11 mouse cellular contexts compared by ENCODE assay signal in genomic region chr11:70280441-70280840, GRCm38 (mm10). TPM values are rescaled to one million over a fixed set of nuclear protein-coding genes. Genes with fewer than 3 reads are reported as not detected.
DNase-seq lines count a peak whose midpoint lies in the region; ATAC-seq lines count a peak whose summit lies in the region.
"Had no signal": no experiment of that assay in that cellular context is flagged by ENCODE, and none has a peak within 500 bp of the region (broad histone marks: within the 10 kb centered on the region; RNA-seq: fewer than 3 reads in every experiment).

No protein-coding gene starts in this region.

- intact Hi-C loops in left cerebral cortex, postnatal 10 days (cut with DNase I) = no loop called here
- intact Hi-C loops in heart, postnatal 10 days (cut with DNase I) = no loop called here

- WGBS in forebrain, embryonic 12.5 days = 70% methylated on average over 3 of the region's 3 CpGs

- H3K4me1 ChIP-seq in forebrain, embryonic 12.5 days = no peaks in the 10 kb centered on the region
- H3K4me1 ChIP-seq: neural tube, embryonic 12.5 days had no signal

- no peak for ATAC-seq in forebrain, embryonic 12.5 days (ENCODE audit: low FRiP score)

- H3K27ac ChIP-seq in forebrain, embryonic 12.5 days = no peak overlapping the region
- H3K27ac ChIP-seq: neural tube, embryonic 12.5 days had no signal

- no peak overlapping the region for H3K4me2 ChIP-seq in forebrain, embryonic 12.5 days
- H3K4me2 ChIP-seq: neural tube, embryonic 12.5 days had no signal

- no peaks in the 10 kb centered on the region; the same call in 1 of the 2 replicates for H3K27me3 ChIP-seq in forebrain, embryonic 12.5 days
- H3K27me3 ChIP-seq: neural tube, embryonic 12.5 days had no signal

- H3K9me3 ChIP-seq in forebrain, embryonic 12.5 days = no peaks in the 10 kb centered on the region
- H3K9me3 ChIP-seq: neural tube, embryonic 12.5 days had no signal

- no peak overlapping the region for H3K4me3 ChIP-seq in forebrain, embryonic 12.5 days (replicated peaks)
- H3K4me3 ChIP-seq: neural tube, embryonic 12.5 days had no signal

- H3K36me3 ChIP-seq in forebrain, embryonic 12.5 days (replicated peaks) = no peaks in the 10 kb centered on the region
- H3K36me3 ChIP-seq: neural tube, embryonic 12.5 days had no signal

- peak; percentile 14 for DNase-seq in adrenal gland, postnatal 25 days
- DNase-seq in adrenal gland, postnatal 4 days (ENCODE audit: low spot score in 2 of 2) = no peak
- peak; percentile 8 to 68 for DNase-seq in left cerebral cortex, postnatal 10 days (ENCODE audit: extremely low spot score in 1 of 2, low spot score in 2 of 2)
- DNase-seq in left cerebral cortex, adult 8-10 months (ENCODE audit: low spot score in 2 of 2) = no peak
- DNase-seq in heart, postnatal 10 days = peak; percentile 51 to 56
- peak; percentile 75 for DNase-seq in lung, postnatal 25 days (ENCODE audit: low spot score)
- DNase-seq in yolk sac, embryonic 10.5 days (ENCODE audit: low spot score) = no peak
- DNase-seq: cerebellum, adult 9-11 months; liver had no signal

- H3K9ac ChIP-seq in forebrain, embryonic 12.5 days = no peak overlapping the region
- H3K9ac ChIP-seq: neural tube, embryonic 12.5 days had no signal

RNA-seq across cellular contexts. Expression of gene Alox12, which starts 25.3 kb away (rescaled TPM):
- 1.5 and 1.8 TPM in 2 replicates for total RNA-seq in adrenal gland, postnatal 25 days (2021)
- total RNA-seq in adrenal gland, postnatal 4 days (2021) = 1 to 10 TPM; 3.4 to 3.7 TPM
- under 1 TPM; 0.32 to 0.41 TPM for total RNA-seq in left cerebral cortex, postnatal 10 days (2021)
- under 1 TPM; 0.23 to 0.82 (median 0.55) TPM for total RNA-seq in left cerebral cortex, adult 8-10 months (2022)
- total RNA-seq in heart, postnatal 10 days (2021) = 1 to 10 TPM; 3.4 to 5.2 TPM
- 1.3 and 1.6 TPM in 2 replicates for polyA plus RNA-seq in forebrain, embryonic 12.5 days (2016; fragmentation: Nextera tagmentation; extraction: Ambion mirVana)

RNA-seq across cellular contexts. Expression of gene Rnasek, which starts 40.8 kb away (rescaled TPM):
- 271 and 305 TPM in 2 replicates for total RNA-seq in adrenal gland, postnatal 25 days (2021)
- 100 to 1,000 TPM; 160 to 164 TPM for total RNA-seq in adrenal gland, postnatal 4 days (2021)
- total RNA-seq in left cerebral cortex, postnatal 10 days (2021) = 100 to 1,000 TPM; 279 to 285 TPM
- 100 to 1,000 TPM; 197 to 255 (median 240) TPM for total RNA-seq in left cerebral cortex, adult 8-10 months (2022)
- 100 to 1,000 TPM in 1 of 2 experiments, 10 to 100 TPM in 1; 96.4 to 102 TPM for total RNA-seq in heart, postnatal 10 days (2021)
- 151 and 152 TPM in 2 replicates for polyA plus RNA-seq in forebrain, embryonic 12.5 days (2016; fragmentation: Nextera tagmentation; extraction: Ambion mirVana)

RNA-seq across cellular contexts. Expression of gene Gm21988, which starts 40.8 kb away (rescaled TPM):
- 7.1 and 7.2 TPM in 2 replicates for total RNA-seq in adrenal gland, postnatal 25 days (2021)
- total RNA-seq in adrenal gland, postnatal 4 days (2021) = 1 to 10 TPM; 4.5 to 8.1 TPM
- total RNA-seq in left cerebral cortex, postnatal 10 days (2021) = 1 to 10 TPM; 6.0 to 8.7 TPM
- 1 to 10 TPM; 3.2 to 5.1 (median 3.8) TPM for total RNA-seq in left cerebral cortex, adult 8-10 months (2022)
- 1 to 10 TPM; 3.3 to 3.4 TPM for total RNA-seq in heart, postnatal 10 days (2021)
- polyA plus RNA-seq in forebrain, embryonic 12.5 days (2016; fragmentation: Nextera tagmentation; extraction: Ambion mirVana) = 9.4 and 11.2 TPM in 2 replicates

RNA-seq across cellular contexts. Expression of gene Alox12e, which starts 42.0 kb away (rescaled TPM):
- not detected in 2 replicates for total RNA-seq in adrenal gland, postnatal 25 days (2021)
- not detected for total RNA-seq in adrenal gland, postnatal 4 days (2021)
- under 1 TPM; 0.20 to 0.45 TPM for total RNA-seq in left cerebral cortex, postnatal 10 days (2021)
- under 1 TPM; 0.21 to 0.39 (median 0.26) TPM for total RNA-seq in left cerebral cortex, adult 8-10 months (2022)
- total RNA-seq in heart, postnatal 10 days (2021) = not detected
- not detected in 2 replicates for polyA plus RNA-seq in forebrain, embryonic 12.5 days (2016; fragmentation: Nextera tagmentation; extraction: Ambion mirVana)
- polyA plus RNA-seq: neural tube, embryonic 12.5 days had no signal

RNA-seq across cellular contexts. Expression of gene 0610010K14Rik, which starts 42.7 kb away (rescaled TPM):
- total RNA-seq in adrenal gland, postnatal 25 days (2021) = 45.8 and 59.1 TPM in 2 replicates
- total RNA-seq in adrenal gland, postnatal 4 days (2021) = 10 to 100 TPM; 70.1 to 72.5 TPM
- total RNA-seq in left cerebral cortex, postnatal 10 days (2021) = 10 to 100 TPM; 53.7 to 54.1 TPM
- 10 to 100 TPM; 41.0 to 46.9 (median 42.0) TPM for total RNA-seq in left cerebral cortex, adult 8-10 months (2022)
- total RNA-seq in heart, postnatal 10 days (2021) = 10 to 100 TPM; 54.8 to 60.8 TPM
- 203 and 215 TPM in 2 replicates for polyA plus RNA-seq in forebrain, embryonic 12.5 days (2016; fragmentation: Nextera tagmentation; extraction: Ambion mirVana)

Comparison
In these comparisons a context has a peak if more than half of its experiments do, and no peak if none do; other contexts are left out.
1. DNase-seq: peak in adrenal gland, postnatal 25 days (single experiment), left cerebral cortex, postnatal 10 days (2 of 2), heart, postnatal 10 days (2 of 2) and lung, postnatal 25 days (single experiment); none in adrenal gland, postnatal 4 days (0 of 2), left cerebral cortex, adult 8-10 months (0 of 2) and yolk sac, embryonic 10.5 days (single experiment).